Mouse (Mus musculus) kidney, postnatal 25 days (tissue): ENCODE data around the gene Trim44.

Experiments
- DNase-seq, 2 experiments: peaks; one replicate each; pipeline ENCODE4 v3.0.0; 2021; ENCODE audit warnings: mixed read lengths in 2 of 2

Gene Trim44

GRCm38 (mm10) chr2:102403982-102404381 lies 3.6 kb downstream of the Trim44 start:
- no peak for DNase-seq

GRCm38 (mm10) chr2:102403306-102403705 lies 4.3 kb downstream of the Trim44 start:
- DNase-seq = no peak

- DNase-seq = no peak
These were observed 6.3 kb downstream of the Trim44 start for GRCm38 (mm10) chr2:102401352-102401692.

GRCm38 (mm10) chr2:102400605-102401351 lies 6.8 kb downstream of the Trim44 start:
- DNase-seq = peak; percentile 86 to 95

GRCm38 (mm10) chr2:102399864-102400604 lies 7.6 kb downstream of the Trim44 start:
- DNase-seq = no peak

GRCm38 (mm10) chr2:102396493-102396892 lies 11.1 kb downstream of the Trim44 start:
- DNase-seq = no peak

GRCm38 (mm10) chr2:102393457-102393856 lies 14.2 kb downstream of the Trim44 start:
- DNase-seq = no peak

- DNase-seq = no peak
These were observed 22.2 kb downstream of the Trim44 start for GRCm38 (mm10) chr2:102385328-102385902.

GRCm38 (mm10) chr2:102384496-102384895 lies 23.1 kb downstream of the Trim44 start:
- peak in 1 of 2 experiments; percentile 34 for DNase-seq

- no peak for DNase-seq
These were observed 23.6 kb downstream of the Trim44 start for GRCm38 (mm10) chr2:102384057-102384456.

GRCm38 (mm10) chr2:102383069-102383834 lies 24.4 kb downstream of the Trim44 start:
- no peak for DNase-seq

GRCm38 (mm10) chr2:102382519-102382918 lies 25.1 kb downstream of the Trim44 start:
- no peak for DNase-seq

GRCm38 (mm10) chr2:102380581-102380980 lies 27.0 kb downstream of the Trim44 start:
- DNase-seq = no peak

GRCm38 (mm10) chr2:102378928-102379327 lies 28.7 kb downstream of the Trim44 start:
- no peak for DNase-seq

- DNase-seq = no peak
These were observed 29.2 kb downstream of the Trim44 start for GRCm38 (mm10) chr2:102378381-102378780.

GRCm38 (mm10) chr2:102377370-102377769 lies 30.3 kb downstream of the Trim44 start:
- no peak for DNase-seq

- no peak for DNase-seq
These were observed 34.1 kb downstream of the Trim44 start for GRCm38 (mm10) chr2:102373406-102374105.

GRCm38 (mm10) chr2:102372690-102373089 lies 34.9 kb downstream of the Trim44 start:
- DNase-seq = no peak

- no peak for DNase-seq
These were observed 36.3 kb downstream of the Trim44 start for GRCm38 (mm10) chr2:102371332-102371731.

GRCm38 (mm10) chr2:102365983-102366545 lies 41.6 kb downstream of the Trim44 start:
- no peak for DNase-seq

- DNase-seq = no peak
These were observed 42.9 kb downstream of the Trim44 start for GRCm38 (mm10) chr2:102364565-102365200.
